Mouse (Mus musculus) kidney, postnatal 4 days (tissue): ENCODE data around the gene Bnc2.

Experiments
- DNase-seq, 2 experiments: peaks; one replicate each; pipeline ENCODE4 v3.0.0; 2021; ENCODE audit warnings: mixed read lengths in 2 of 2

Bnc2 gene

DNA sequence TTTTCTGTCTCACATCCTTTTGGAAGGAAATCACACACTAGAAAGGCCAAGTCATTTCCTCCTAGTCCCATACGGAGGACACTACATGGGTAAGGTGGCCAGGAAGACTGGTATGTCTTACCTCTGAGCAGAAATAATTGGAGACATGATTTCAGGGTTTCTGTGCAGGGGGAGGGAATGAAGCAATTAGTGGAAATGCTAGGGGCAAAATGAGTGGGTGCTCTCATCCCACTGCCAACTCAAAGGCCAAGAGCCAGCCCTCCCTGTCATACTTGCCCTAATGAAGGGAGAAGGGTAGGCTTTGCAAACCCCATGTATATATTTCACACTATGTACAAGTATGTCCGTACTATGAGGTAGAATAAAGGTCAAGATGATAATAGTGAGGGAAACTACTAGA lies 263.6 kb downstream of the Bnc2 start:
- DNase-seq, result no peak

- DNase-seq, result peak; percentile 24 to 44
Observed at GRCm38 (mm10) chr4:84407328-84408028, 267.6 kb downstream of the Bnc2 start.

- DNase-seq, result no peak
Observed at GRCm38 (mm10) chr4:84403356-84404145, 271.5 kb downstream of the Bnc2 start.

DNA sequence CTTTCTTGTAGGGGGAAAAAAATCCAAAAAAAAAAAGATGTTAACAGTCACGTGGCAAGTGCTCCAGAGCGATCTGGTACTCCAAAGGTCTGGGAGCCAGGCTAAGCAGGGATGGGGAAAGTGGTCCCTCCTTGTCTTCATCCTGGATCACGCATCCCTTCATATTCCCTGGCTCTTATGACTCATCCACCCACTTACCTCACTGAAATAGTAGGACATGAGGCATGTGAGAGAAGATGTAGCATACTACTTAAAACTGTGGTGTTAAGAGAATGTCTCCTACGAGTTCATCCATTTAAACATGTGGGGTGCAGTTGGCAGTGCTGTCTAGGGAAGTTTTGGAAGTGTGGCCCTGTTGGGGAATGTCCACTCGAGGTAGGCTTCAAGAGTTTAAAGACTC lies 286.1 kb downstream of the Bnc2 start:
- no peak for DNase-seq

DNA sequence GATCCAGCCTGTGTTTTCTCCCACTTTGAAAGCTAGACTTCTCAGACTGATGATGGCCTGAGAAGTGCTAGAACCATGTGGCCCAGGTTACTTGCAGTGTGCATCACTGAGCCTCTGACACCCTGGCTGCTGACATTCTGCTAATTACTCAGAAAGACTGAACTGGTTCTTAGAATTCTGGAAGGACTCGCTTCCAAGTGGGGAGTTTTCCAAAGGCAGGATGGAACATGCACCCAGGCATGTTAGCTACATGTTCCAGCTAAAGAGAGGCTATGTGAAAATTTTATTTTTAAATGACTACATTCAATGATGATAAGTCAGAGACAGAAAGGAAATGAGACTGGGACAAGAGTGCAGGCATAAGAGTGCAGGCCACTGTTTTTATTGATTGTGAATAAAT lies 289.9 kb downstream of the Bnc2 start:
- no peak for DNase-seq

GRCm38 (mm10) chr4:84379289-84379688 lies 295.8 kb downstream of the Bnc2 start:
- no peak for DNase-seq

- DNase-seq, result no peak
Observed at GRCm38 (mm10) chr4:84377513-84377912, 297.6 kb downstream of the Bnc2 start.

- DNase-seq, result peak; percentile 13 to 34
Observed at GRCm38 (mm10) chr4:84362337-84362823, 312.7 kb downstream of the Bnc2 start.

GRCm38 (mm10) chr4:84361165-84361564 lies 313.9 kb downstream of the Bnc2 start:
- DNase-seq, result no peak

DNA sequence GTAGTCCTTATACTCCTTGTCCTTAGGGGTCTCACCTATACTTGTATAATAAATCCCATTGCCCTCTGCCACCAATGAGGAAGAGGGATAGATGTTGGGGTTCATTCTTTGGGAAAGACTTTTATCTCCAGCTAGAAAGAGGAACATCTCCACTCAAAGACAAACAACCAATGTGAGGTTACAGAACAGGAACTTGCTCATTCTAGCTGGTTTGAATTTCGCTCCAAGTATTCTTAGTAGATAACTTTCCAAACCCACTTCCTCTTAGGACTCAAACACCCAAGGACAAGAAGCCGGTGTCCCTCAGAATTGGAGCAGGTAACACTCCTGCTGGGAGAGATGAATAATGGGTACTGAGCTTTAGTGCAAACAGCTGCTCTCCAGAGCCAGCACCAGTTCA lies 315.1 kb downstream of the Bnc2 start:
- DNase-seq, result no peak

- no peak for DNase-seq
Observed at GRCm38 (mm10) chr4:84358204-84358603, 316.9 kb downstream of the Bnc2 start.

DNA sequence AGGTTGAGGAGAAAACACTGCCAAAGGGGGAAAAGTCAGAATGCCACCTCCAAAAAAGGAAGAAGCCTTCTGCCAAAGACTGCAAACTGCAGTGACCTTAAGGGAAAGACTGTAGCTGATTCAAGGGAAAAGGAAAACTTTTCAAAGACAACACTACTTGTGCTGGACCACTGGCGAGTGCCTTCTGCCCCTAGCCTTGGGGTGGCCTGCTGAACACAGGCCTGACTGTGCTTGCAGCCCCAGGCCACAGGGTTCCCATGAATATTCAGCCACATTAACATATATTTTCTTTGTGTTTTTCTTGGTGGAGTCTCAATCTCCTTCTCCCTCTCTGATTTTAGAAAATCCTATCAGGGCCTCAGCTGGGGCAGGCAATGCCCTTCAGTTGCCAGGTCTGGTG lies 317.7 kb downstream of the Bnc2 start:
- DNase-seq, result no peak

DNA sequence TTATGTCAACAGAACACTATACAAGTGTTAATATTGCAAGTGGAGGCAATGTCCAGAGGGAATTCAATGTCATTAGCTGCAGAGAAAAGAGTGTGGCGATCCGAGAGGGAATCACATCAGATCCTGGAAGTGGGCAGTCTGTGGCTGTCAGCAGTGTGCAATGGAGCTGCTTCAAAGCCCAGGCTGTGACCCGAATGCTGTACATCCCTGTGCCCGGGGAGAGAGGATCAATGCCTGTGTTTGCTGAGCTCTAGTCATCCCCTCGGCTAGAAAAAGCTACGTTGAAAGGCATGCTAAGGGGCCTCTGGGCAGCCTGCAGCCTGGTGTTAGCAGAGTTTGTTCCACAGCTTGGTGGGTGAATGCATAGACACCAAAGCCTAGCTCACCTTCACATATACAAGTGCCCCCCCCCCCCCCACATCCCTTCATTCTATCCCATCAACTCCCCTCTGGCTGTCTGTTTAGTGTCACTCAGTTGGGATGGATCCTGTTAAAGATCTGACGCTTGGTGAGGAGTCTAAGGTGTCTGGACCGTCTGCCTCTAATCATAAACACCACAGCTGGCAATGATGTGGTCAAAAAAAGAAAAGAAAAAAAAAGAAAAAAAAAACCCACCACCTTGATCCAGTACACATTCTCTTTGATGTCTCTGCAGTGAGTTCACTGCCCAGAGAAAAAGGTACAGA lies 318.5 kb downstream of the Bnc2 start:
- DNase-seq, result no peak

GRCm38 (mm10) chr4:84352656-84353055 lies 322.4 kb downstream of the Bnc2 start:
- DNase-seq, result no peak

GRCm38 (mm10) chr4:84349536-84349935 lies 325.5 kb downstream of the Bnc2 start:
- DNase-seq, result no peak

DNA sequence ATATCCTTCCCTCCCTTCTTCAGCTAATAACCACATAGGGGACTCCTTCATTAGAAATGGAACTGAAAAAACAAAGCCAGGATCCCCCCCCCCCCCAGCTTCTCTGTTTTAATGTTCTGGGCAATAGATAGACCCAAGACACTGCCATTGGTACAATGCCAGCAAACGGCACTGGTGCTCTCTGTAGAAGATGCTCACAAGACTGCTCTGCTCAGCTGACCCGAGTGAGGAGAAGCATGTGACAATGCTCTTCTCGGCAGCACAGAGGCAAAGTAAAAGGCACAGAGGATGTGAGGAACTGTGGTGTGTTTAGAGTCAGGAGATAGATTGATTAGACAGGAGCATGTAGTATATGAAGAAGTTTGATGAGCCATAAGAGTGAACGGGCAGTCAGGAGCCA lies 335.9 kb downstream of the Bnc2 start:
- DNase-seq, result no peak

DNA sequence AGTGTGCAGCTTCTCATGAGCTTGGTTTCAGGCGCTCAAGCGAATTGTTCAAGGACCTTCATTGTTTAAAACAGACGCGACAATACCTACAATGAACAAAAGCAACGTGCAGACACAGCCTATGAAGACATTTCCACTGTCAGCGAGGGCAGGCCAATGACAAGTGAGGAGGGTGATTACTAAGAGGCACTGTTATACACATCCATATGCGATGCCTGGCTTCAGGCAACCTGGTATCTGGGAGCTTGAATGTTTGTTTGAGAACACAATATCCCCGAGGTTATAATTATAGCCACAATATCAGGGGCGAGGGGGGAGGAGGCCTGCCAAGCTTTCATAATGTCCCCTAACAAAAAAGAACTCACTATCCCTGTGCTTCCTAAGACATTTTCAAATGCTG lies 343.1 kb downstream of the Bnc2 start:
- no peak for DNase-seq

GRCm38 (mm10) chr4:84331450-84331849 lies 343.6 kb downstream of the Bnc2 start:
- no peak for DNase-seq

DNA sequence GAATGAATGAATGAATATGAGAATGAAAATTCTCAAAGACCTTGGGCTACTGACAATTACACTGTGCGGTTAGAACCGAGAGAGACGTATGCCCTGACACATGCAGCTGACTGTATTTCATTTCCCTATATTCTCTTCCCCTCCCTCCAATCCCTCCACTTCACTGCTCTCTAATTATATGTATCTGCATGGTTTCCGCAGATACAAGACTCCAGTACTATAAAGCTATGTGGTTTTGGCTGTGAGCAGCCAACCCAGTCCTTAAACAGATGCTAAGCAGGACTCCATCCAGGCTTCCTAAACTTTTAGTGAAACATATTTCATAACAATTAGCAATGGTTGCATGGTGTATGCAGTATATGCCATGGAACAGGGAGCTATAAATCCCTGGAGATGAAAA lies 344.6 kb downstream of the Bnc2 start:
- no peak for DNase-seq

GRCm38 (mm10) chr4:84329651-84330050 lies 345.4 kb downstream of the Bnc2 start:
- DNase-seq, result no peak

- no peak for DNase-seq
Observed at GRCm38 (mm10) chr4:84324371-84324770, 350.7 kb downstream of the Bnc2 start.

- no peak for DNase-seq
Observed at GRCm38 (mm10) chr4:84321598-84321997, 353.5 kb downstream of the Bnc2 start.

- DNase-seq, result no peak
Observed at GRCm38 (mm10) chr4:84317421-84317820, 357.7 kb downstream of the Bnc2 start.

- DNase-seq, result no peak
Observed at GRCm38 (mm10) chr4:84311371-84311770, 363.7 kb downstream of the Bnc2 start.
